Mouse (Mus musculus) CH12.LX (cell line): ENCODE data around the gene Vamp2.

Source experiments
- CTCF ChIP-seq, 2 experiments: IDR thresholded peaks in 1 of 2; conservative IDR thresholded peaks in 1 of 2; 2 replicates each; pipeline ENCODE4 v1.5.1; 2011 to 2012; ENCODE audit warnings: low read depth in 2 of 2, low read length in 2 of 2, improper control_type of control experiment in 1 of 2, inconsistent platforms in 1 of 2, mild to moderate bottlenecking in 1 of 2, moderate library complexity in 1 of 2
- EP300 ChIP-seq: IDR thresholded peaks from 2 replicates; pipeline ENCODE4 v1.6.1; 2011; ENCODE audit warnings: low read length, improper control_type of control experiment
- NELFE ChIP-seq: IDR thresholded peaks from 2 replicates; pipeline ENCODE4 v1.6.1; 2011; ENCODE audit warnings: low read depth, low read length, improper control_type of control experiment
- POLR2A ChIP-seq: IDR thresholded peaks from 2 replicates; pipeline ENCODE4 v1.6.1; 2011; ENCODE audit warnings: low read depth, mild to moderate bottlenecking, improper control_type of control experiment, low read length
- RAD21 ChIP-seq: IDR thresholded peaks from 2 replicates; pipeline ENCODE4 v1.6.1; 2011; ENCODE audit warnings: low read depth, mild to moderate bottlenecking, low read length, improper control_type of control experiment, moderate library complexity
- USF1 ChIP-seq: IDR thresholded peaks from 2 replicates; pipeline ENCODE4 v1.6.1; 2014; ENCODE audit warnings: low read depth, mild to moderate bottlenecking, inconsistent platforms, low read length, improper control_type of control experiment

DNA sequence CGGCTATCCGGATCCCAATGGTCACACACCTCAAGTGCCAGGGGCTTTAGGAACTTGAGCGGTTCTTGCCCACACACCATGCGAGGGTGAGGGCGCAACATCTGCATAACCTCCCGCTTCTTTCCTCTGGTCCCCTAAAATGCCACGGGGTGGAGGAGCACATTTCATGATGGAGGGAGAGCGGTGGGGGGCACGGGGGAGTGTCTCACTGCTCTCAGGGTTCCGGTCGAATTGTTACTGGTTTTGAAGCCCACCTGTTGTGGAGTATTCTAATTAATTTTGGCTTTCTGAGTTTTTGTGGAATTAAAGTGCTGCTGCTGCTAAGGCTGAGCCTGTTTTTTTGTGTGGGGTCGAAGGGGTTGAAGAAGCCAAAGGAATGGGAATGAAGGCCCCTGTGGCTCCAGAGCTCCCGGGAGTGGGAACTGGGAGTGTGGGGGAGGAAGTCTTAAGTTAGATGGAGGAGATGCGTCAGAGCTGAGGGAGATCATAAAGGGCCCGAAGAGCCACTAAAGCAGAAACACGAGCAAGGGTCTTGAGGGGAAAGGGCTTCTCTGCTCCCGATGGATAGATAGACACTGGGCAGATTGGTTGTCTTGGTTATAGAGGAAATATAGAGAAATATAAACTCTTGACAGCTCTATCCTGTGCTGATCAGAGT is 26.9 kb upstream of the Vamp2 start:
- TF ChIP-seq POLR2A (no peak), CTCF (conservative IDR thresholded peaks at IDR 0.05 in 1 of 2, IDR thresholded peaks at IDR 0.05 in 1 of 2; ENCODE audit: low read depth in 2 of 2, low read length in 2 of 2) (no peak), NELFE (no peak), USF1 (no peak), EP300 (no peak), RAD21 (no peak)
